Mouse (Mus musculus) heart, adult 2 months (tissue): Measurements from ENCODE around the gene Pitpnc1.
A peak's percentile ranks its signal among the peaks of the same experiment; 100 is the strongest.

Experiments used
- CTCF ChIP-seq: fragments of 200-600 bp; IDR thresholded peaks from 2 replicates; pipeline ENCODE4 v1.8.1; 2022; ENCODE audit warnings: antibody characterized with exemption, mild to moderate bottlenecking, moderate library complexity
- EP300 ChIP-seq: fragments of 200-500 bp; IDR thresholded peaks from 2 replicates; pipeline ENCODE4 v1.6.1; 2011; ENCODE audit warnings: low read depth, low read length, control low read depth; ENCODE audit not compliant: insufficient read depth
- POLR2A ChIP-seq: fragments of 200-500 bp; IDR thresholded peaks from 2 replicates; pipeline ENCODE4 v1.6.1; 2011; ENCODE audit warnings: mild to moderate bottlenecking, low read depth, low read length, control low read depth; ENCODE audit not compliant: insufficient read depth

DNA sequence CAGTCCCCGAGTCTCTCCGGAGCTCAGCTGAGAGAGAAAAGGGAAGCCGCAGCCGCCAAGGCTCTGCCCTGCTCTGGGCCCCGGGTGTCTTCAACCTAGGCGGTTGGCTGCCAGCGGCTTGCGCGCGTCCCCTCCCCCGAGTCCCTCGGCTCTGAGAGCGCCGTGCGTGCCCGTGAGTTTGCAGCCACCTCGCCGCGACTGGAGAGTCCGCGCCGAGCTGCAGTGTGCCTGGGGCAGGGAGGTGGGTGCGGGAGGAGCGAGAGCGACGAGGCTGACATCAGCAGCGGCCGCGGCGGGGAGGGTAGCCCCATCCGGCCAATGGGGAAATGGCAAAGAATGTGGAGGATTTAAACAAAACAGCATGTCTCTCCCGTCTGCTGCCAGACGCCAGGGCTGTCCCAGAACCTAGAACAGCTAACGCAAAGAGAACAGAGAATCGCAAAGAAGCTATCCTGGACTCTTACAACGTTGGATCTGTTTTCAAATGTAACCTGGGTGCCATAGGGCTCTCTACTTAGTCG lies at the start of gene Pitpnc1:
- TF ChIP-seq POLR2A, result peak; percentile 94
- TF ChIP-seq CTCF, result no peak
- 0 out of 2 replicates have a peak, but pooled peaks have one; percentile 48 for TF ChIP-seq EP300
